Mouse (Mus musculus) heart, embryonic 14.5 days (tissue): ENCODE measurements around the gene Olfr58. TPM values are rescaled to one million over a fixed set of nuclear protein-coding genes. Genes with fewer than 3 reads are reported as not detected.
"Not testable (repeated sequence)": the region's sequence is repeated elsewhere in the genome, so short reads cannot be mapped to it uniquely, and the experiment has no call there.

ENCODE experiments used
- ATAC-seq: fragments of 200-750 bp; cut with Nextera tagmentation; 2 replicates; pipeline ENCODE4 v1.8.0; 2017; ENCODE audit warnings: low read depth, moderate TSS enrichment; ENCODE audit not compliant: insufficient number of reproducible peaks, insufficient read depth, low FRiP score
- H3K27ac ChIP-seq, 2 experiments: fragments of 200-500 bp in 1 of 2; fragments of 300-500 bp in 1 of 2; sonication (generic) in 1 of 2; replicated peaks in 1 of 2; 2 replicates each; pipeline ENCODE4 v1.5.1; 2012 to 2014; ENCODE audit warnings: low read depth in 2 of 2, low read length in 2 of 2, control low read depth in 1 of 2, mild to moderate bottlenecking in 1 of 2, mixed read lengths in 1 of 2; ENCODE audit not compliant: control insufficient read depth in 1 of 2, insufficient read depth in 1 of 2
- H3K27me3 ChIP-seq: fragments of 300-500 bp; sonication (generic); 2 replicates; pipeline ENCODE4 v1.6.1; 2014; ENCODE audit warnings: mild to moderate bottlenecking, low read length, control low read depth; ENCODE audit not compliant: control insufficient read depth, insufficient read depth
- H3K36me3 ChIP-seq: fragments of 300-500 bp; sonication (generic); 2 replicates; pipeline ENCODE4 v1.6.1; 2014; ENCODE audit warnings: mild to moderate bottlenecking, control low read depth, low read length, mixed read lengths; ENCODE audit not compliant: control insufficient read depth, insufficient read depth
- H3K4me1 ChIP-seq, 2 experiments: fragments of 200-500 bp in 1 of 2; fragments of 300-500 bp in 1 of 2; sonication (generic) in 1 of 2; 2 replicates each; pipeline ENCODE4 v1.6.1; 2012 to 2014; ENCODE audit warnings: low read length in 2 of 2, control low read depth in 1 of 2, mixed read lengths in 1 of 2; ENCODE audit not compliant: control insufficient read depth in 2 of 2, insufficient read depth in 2 of 2
- H3K4me2 ChIP-seq: fragments of 300-500 bp; sonication (generic); 2 replicates; pipeline ENCODE4 v1.6.1; 2014; ENCODE audit warnings: mild to moderate bottlenecking, low read length
- H3K4me3 ChIP-seq, 2 experiments: fragments of 200-500 bp in 1 of 2; fragments of 300-500 bp in 1 of 2; sonication (generic) in 1 of 2; 2 replicates each; pipeline ENCODE4 v1.5.1; 2012 to 2014; ENCODE audit warnings: low read length in 2 of 2, mild to moderate bottlenecking in 2 of 2, control low read depth in 1 of 2, low read depth in 1 of 2, moderate library complexity in 1 of 2; ENCODE audit not compliant: control insufficient read depth in 1 of 2, insufficient read depth in 1 of 2
- H3K9ac ChIP-seq: fragments of 300-500 bp; sonication (generic); 2 replicates; pipeline ENCODE4 v1.6.1; 2014; ENCODE audit warnings: mild to moderate bottlenecking, low read length
- H3K9me3 ChIP-seq: fragments of 300-500 bp; sonication (generic); 2 replicates; pipeline ENCODE4 v1.6.1; 2016; ENCODE audit warnings: low read length, control low read depth; ENCODE audit not compliant: control insufficient read depth
- WGBS: fragments of 180-500 bp; shearing (Covaris S2); extraction: QIAGEN DNeasy Blood & Tissue Kit; methylation state at CpG from one replicate; pipeline ENCODE4 v1.1.7; 2014; 5-methylcytosine and 5-hydroxymethylcytosine counted together
- polyA plus RNA-seq: library from polyadenylated mRNA; unstranded; fragments of >200 nt; fragmentation: Nextera tagmentation; extraction: Ambion mirVana; gene quantifications from 2 replicates; pipeline ENCODE4 v1.2.1, GENCODE M21; 2014

The Olfr58 gene
- polyA plus RNA-seq = not detected in 2 replicates

DNA sequence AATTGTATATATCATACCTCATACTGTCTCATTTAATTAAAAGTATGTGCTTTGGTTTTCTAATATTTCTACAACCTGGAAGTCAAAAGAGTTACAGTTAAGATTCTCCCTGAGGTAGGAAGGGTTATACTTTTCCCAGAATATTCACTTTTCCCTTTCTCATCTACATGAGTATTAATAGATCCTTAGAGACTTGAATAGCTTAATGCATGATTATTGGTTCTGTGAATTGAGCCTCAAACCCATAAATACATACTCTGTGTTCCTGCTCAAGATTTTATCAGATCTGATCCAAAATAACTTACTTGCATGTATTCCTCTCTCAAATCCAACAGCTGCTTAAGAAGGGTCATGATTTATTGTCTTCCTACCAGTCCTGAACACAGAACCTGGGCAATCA, at the start of gene Olfr58:
Gene Olfr58, plus strand, starts transcription at position 301 of the 400 bp plus-strand sequence.
- no peaks in the 10 kb centered on the region for H3K36me3 ChIP-seq
- no peak within 1 kb of the TSS for H3K4me2 ChIP-seq
- H3K4me1 ChIP-seq = no peaks in the 10 kb centered on the region
- no peaks in the 10 kb centered on the region for H3K9me3 ChIP-seq
- no peak within 1 kb of the TSS for H3K9ac ChIP-seq
- ATAC-seq = no peak
- H3K27ac ChIP-seq = no peak within 1 kb of the TSS
- H3K4me3 ChIP-seq = no peak within 1 kb of the TSS
- H3K27me3 ChIP-seq = no peaks in the 10 kb centered on the region

DNA sequence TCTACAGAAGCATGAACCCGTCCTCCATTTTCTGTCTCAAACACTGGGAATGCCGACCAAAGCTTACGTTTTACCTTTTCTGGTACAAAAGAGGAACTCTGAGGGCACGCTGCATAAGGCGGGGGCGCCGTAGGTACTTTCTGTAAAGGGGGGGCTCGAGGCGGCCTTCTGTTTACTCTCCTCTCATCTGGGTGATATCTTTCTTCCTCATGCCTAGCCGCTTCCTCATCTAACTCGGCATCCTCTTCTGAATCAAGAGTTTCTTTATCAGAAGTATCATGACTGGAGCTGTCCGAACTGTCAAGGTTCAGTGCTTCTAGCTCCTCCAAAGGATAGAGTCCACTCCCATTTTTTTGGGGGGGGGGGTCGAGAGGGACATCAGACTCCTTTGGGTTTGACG, 10.9 kb upstream of the Olfr58 start:
- WGBS = 78% methylated on average over 14 of the region's 14 CpGs
- no peak for ATAC-seq
- no peak overlapping the region for H3K4me3 ChIP-seq
- no peaks in the 10 kb centered on the region for H3K4me1 ChIP-seq
- peaks cover 28% of the 10 kb centered on the region for H3K9me3 ChIP-seq
- no peak overlapping the region for H3K4me2 ChIP-seq
- H3K27me3 ChIP-seq = no peaks in the 10 kb centered on the region
- H3K9ac ChIP-seq = no peak overlapping the region
- H3K36me3 ChIP-seq = no peaks in the 10 kb centered on the region
- H3K27ac ChIP-seq = no peak overlapping the region

DNA sequence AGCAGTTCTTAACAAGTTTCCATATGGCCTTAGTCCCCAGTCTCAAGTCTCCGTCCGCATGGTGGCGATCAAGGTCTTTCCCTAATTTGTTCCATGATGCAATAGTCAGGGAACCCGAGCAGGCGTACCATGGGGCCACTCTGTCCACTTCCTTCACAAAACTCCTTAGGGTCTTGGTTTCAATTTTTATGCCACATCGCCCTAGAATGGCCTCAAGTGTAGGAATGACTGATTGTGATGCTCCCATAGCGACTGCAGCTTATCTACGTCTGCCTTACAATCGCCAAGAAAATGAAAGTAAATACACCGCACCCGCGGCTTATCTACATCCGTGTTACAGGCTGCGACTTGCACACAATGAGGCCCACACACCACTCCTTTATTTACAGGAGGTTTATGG, 10.4 kb upstream of the Olfr58 start:
- H3K27ac ChIP-seq = no peak overlapping the region
- WGBS = 87% methylated on average over 14 of the region's 14 CpGs
- H3K36me3 ChIP-seq = no peaks in the 10 kb centered on the region
- no peaks in the 10 kb centered on the region for H3K27me3 ChIP-seq
- H3K9me3 ChIP-seq = peaks cover 22% of the 10 kb centered on the region
- H3K9ac ChIP-seq = no peak overlapping the region
- no peaks in the 10 kb centered on the region for H3K4me1 ChIP-seq
- H3K4me2 ChIP-seq = no peak overlapping the region
- H3K4me3 ChIP-seq = no peak overlapping the region
- ATAC-seq = no peak

DNA sequence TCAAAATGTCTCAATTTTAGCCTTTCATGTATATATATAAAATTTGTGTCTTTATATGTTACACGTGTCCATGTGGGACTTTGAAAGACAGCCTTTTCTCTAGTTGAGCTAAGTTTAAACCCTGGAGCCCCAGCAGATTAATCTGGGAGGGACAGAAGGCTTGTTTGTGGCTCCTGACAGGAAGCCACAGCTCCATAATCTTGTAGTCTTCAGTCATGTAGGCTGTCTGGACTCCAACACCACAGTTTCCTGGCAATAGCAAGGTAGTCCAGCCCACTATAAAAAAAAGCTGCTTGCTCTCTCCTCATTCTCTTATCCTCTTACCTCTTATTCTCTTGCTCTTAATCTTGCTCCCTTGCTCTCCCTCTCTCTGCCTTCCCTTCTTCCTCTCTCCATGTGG, 22.9 kb downstream of the Olfr58 start:
- no peak overlapping the region for H3K4me3 ChIP-seq
- no peak for ATAC-seq
- 51% methylated on average over 1 of the region's 1 CpGs for WGBS

DNA sequence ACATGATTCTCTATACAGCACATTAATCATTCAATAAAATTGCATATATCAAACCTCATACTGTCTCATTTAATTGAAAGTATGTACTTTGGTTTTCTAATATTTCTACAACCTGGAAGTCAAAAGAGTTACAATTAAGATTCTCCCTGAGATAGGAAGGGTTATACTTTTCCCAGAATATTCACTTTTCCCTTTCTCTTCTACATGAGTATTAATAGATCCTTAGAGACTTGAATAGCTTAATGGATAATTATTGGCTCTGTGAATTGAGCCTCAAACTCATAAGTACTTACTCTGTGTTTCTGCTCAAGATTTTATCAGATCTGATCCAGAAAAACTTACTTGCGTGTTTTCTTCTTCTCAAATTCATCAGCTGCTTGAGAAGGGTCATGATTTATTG, 24.5 kb downstream of the Olfr58 start, which contains the start of gene Olfr859:
Gene Olfr859, plus strand, starts transcription at position 301 of the 400 bp plus-strand sequence.
- not testable (repeated sequence) for H3K36me3 ChIP-seq, ATAC-seq, H3K27ac ChIP-seq, H3K9ac ChIP-seq, H3K4me1 ChIP-seq, H3K27me3 ChIP-seq, H3K4me3 ChIP-seq, H3K4me2 ChIP-seq, H3K9me3 ChIP-seq
- WGBS = 63% methylated on average over 1 of the region's 1 CpGs

More for the DNA sequence above, 22.9 kb downstream of the Olfr58 start:
- no peak overlapping the region for H3K9ac ChIP-seq
- no peaks in the 10 kb centered on the region for H3K27me3 ChIP-seq
- H3K27ac ChIP-seq = no peak overlapping the region
- H3K9me3 ChIP-seq = peaks cover 3% of the 10 kb centered on the region; the same call in 1 of the 2 replicates
- no peak overlapping the region for H3K4me2 ChIP-seq
- no peaks in the 10 kb centered on the region for H3K36me3 ChIP-seq
- H3K4me1 ChIP-seq = no peaks in the 10 kb centered on the region

Other genes starting within 250 kb of the Olfr58 start
- gene Olfr853, start 239.2 kb upstream of the Olfr58 start, polyA plus RNA-seq = not detected in 2 replicates
- gene Olfr854, start 212.9 kb upstream of the Olfr58 start, polyA plus RNA-seq = not detected in 2 replicates
- not detected in 2 replicates for gene Olfr855, start 197.7 kb upstream of the Olfr58 start, polyA plus RNA-seq
- 20.6 and 21.0 TPM in 2 replicates for gene Zfp317, start 158.2 kb upstream of the Olfr58 start, polyA plus RNA-seq
- gene Olfr857, start 70.8 kb upstream of the Olfr58 start, polyA plus RNA-seq = not detected in 2 replicates
- not detected in 2 replicates for gene Olfr859, start 24.6 kb downstream of the Olfr58 start, polyA plus RNA-seq
- gene Olfr860, start 69.5 kb downstream of the Olfr58 start, polyA plus RNA-seq = not detected in 2 replicates
- not detected in 2 replicates for gene Olfr862, start 107.7 kb downstream of the Olfr58 start, polyA plus RNA-seq
- 0.24 and 0.27 TPM in 2 replicates for gene Olfr77, start 136.6 kb downstream of the Olfr58 start, polyA plus RNA-seq
- gene Olfr866, start 247.8 kb downstream of the Olfr58 start, polyA plus RNA-seq = not detected in 2 replicates